Mouse (Mus musculus): Measurements from ENCODE around the gene Dusp7.

DNA sequence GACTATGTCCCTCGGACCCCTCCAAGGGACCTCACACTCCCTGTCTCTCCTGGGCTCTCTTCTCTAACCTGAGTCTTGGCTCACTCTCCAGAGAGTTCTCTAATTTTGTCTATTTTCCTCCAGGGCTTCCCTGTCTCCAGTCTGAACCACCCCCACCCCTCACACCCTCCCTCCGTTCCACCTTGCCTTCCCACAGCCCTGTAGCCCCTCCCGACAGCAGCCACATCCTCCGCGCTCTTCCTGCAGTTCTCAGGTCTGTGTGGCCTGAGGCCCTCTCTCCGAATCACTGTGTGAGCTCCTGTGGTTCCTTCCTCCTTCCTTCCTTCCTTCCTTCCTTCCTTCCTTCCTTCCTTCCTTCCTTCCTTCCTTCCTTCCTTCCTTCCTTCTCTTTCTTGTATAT, 22.8 kb upstream of the Dusp7 start:
- TF ChIP-seq EP300 (IDR thresholded peaks at IDR 0.05): no peak
- TF ChIP-seq CTCF (IDR thresholded peaks at IDR 0.05): no peak

Data from lung, postnatal 0 days (tissue).